Mouse (Mus musculus) olfactory bulb, adult 2 months (tissue): ENCODE data around the gene Specc1l.

Source experiments
- CTCF ChIP-seq: fragments of 200-500 bp; IDR thresholded peaks from 2 replicates; pipeline ENCODE4 v1.5.1; 2012; ENCODE audit warnings: low read depth, mild to moderate bottlenecking, low read length, moderate library complexity; ENCODE audit not compliant: insufficient read depth
- POLR2A ChIP-seq: fragments of 200-500 bp; IDR thresholded peaks from 2 replicates; pipeline ENCODE4 v1.6.1; 2012; ENCODE audit warnings: mild to moderate bottlenecking, low read depth, low read length, moderate library complexity; ENCODE audit not compliant: insufficient read depth

GRCm38 (mm10) chr10:75327081-75327480, 115.2 kb downstream of the Specc1l start:
- TF ChIP-seq POLR2A (no peak), CTCF (no peak)
